Mouse (Mus musculus) stomach, embryonic 15.5 days (tissue): ENCODE results near the gene Ap5z1. TPM values are rescaled to one million over a fixed set of nuclear protein-coding genes. Genes with fewer than 3 reads are reported as not detected.
A peak's percentile ranks its signal among the peaks of the same experiment; 100 is the strongest.

Source experiments
- ATAC-seq: fragments of 200-750 bp; cut with Nextera tagmentation; 2 replicates; pipeline ENCODE4 v1.8.0; 2017; ENCODE audit warnings: low read depth, moderate number of reproducible peaks, moderate TSS enrichment; ENCODE audit not compliant: insufficient read depth, low FRiP score
- H3K27ac ChIP-seq: fragments of 300-500 bp; sonication (generic); 2 replicates; pipeline ENCODE4 v1.5.1; 2015; ENCODE audit warnings: mild to moderate bottlenecking, inconsistent platforms
- H3K27me3 ChIP-seq: fragments of 300-500 bp; sonication (generic); replicated peaks from 2 replicates; pipeline ENCODE4 v1.6.1; 2015; ENCODE audit warnings: inconsistent platforms
- H3K36me3 ChIP-seq: fragments of 300-500 bp; sonication (generic); 2 replicates; pipeline ENCODE4 v1.6.1; 2015; ENCODE audit warnings: inconsistent platforms
- H3K4me1 ChIP-seq: fragments of 300-500 bp; sonication (generic); 2 replicates; pipeline ENCODE4 v1.6.1; 2015; ENCODE audit warnings: inconsistent platforms
- H3K4me2 ChIP-seq: fragments of 300-500 bp; sonication (generic); 2 replicates; pipeline ENCODE4 v1.6.1; 2015; ENCODE audit warnings: mild to moderate bottlenecking, inconsistent platforms
- H3K4me3 ChIP-seq: fragments of 300-500 bp; sonication (generic); replicated peaks from 2 replicates; pipeline ENCODE4 v1.5.1; 2015; ENCODE audit warnings: inconsistent platforms
- H3K9ac ChIP-seq: fragments of 300-500 bp; sonication (generic); 2 replicates; pipeline ENCODE4 v1.6.1; 2015; ENCODE audit warnings: inconsistent platforms
- H3K9me3 ChIP-seq: fragments of 300-500 bp; sonication (generic); 2 replicates; pipeline ENCODE4 v1.6.1; 2016; ENCODE audit warnings: inconsistent platforms
- WGBS: fragments of 180-500 bp; shearing (Covaris S2); methylation state at CpG from one replicate; pipeline ENCODE4 v1.1.7; 2015; 5-methylcytosine and 5-hydroxymethylcytosine counted together
- polyA plus RNA-seq: library from polyadenylated mRNA; unstranded; fragments of >200 nt; fragmentation: Nextera tagmentation; extraction: Ambion mirVana; gene quantifications from 2 replicates; pipeline ENCODE4 v1.2.1, GENCODE M21; 2015

The Ap5z1 gene
- polyA plus RNA-seq, 1 experiment from 2014 or later: 8.5 TPM

DNA sequence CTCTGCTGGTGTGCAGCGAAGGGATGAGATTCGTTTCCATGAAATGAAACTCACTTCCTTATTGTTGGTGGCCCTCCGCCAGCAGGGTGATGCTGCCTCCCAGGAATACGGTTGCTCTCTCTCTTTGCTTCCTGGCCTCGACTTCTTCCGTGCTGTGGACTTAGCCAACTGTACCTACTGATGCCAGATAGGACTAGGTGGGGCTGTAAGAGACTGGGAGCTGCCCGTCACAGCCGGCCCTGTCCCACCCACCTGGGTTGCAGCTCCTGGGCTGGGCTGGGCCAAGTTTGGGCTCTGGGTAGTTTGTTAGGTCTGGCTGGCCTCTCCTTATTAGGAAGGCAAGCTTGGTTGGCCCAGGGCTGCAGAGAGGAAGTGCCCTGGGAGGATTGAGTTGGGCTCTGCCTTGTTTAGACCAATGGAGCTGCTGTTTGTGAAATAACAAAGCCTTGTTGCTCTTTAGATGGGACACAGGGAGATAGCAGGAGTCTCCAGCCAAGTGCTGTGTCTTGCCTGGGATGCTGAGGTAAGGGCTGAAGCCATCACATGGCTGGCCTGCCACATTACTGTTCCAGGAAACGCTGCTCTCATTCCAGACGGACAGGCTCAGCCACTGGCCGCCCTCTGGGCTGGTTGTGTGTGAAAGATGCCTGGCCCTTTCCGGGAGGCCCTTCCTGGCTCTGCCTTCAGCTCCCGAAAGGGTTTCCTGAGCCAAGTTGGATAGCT, 39.0 kb upstream of the Ap5z1 start:
- H3K27me3 ChIP-seq: no peaks in the 10 kb centered on the region
- peak; percentile 69 for ATAC-seq
- H3K4me2 ChIP-seq: peak overlapping the region; percentile 31
- WGBS: 39% methylated on average over 13 of the region's 13 CpGs
- peak overlapping the region; percentile 90 for H3K27ac ChIP-seq
- peaks cover 7% of the 10 kb centered on the region; the same call in 1 of the 2 replicates for H3K36me3 ChIP-seq
- peaks cover 29% of the 10 kb centered on the region for H3K4me1 ChIP-seq
- no peak overlapping the region; the same call in 1 of the 2 replicates for H3K4me3 ChIP-seq
- H3K9me3 ChIP-seq: no peaks in the 10 kb centered on the region
- no peak overlapping the region for H3K9ac ChIP-seq

DNA sequence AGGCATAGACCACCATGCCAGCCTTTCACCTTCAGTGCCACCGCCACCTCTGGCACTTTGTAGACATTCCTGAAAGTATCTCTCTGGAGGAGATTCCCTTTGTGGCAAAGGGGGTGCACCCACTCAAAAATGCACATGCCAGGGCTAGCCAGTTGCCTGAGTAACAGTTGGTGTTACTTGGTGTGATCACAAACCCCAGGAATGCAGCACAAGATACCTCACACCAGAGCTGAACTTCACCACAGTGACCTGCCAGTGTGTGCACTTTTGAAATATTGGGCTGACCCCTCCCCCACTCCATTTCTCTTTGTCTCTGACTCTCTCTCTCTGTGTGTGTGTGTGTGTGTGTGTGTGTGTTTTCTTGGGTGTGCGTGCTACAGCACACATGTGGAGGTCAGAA, 37.3 kb upstream of the Ap5z1 start:
- no peak overlapping the region for H3K4me2 ChIP-seq
- ATAC-seq: no peak
- no peaks in the 10 kb centered on the region for H3K36me3 ChIP-seq
- no peaks in the 10 kb centered on the region for H3K27me3 ChIP-seq
- H3K9me3 ChIP-seq: no peaks in the 10 kb centered on the region
- no peak overlapping the region for H3K9ac ChIP-seq
- WGBS: 85% methylated on average over 2 of the region's 2 CpGs
- H3K4me1 ChIP-seq: peaks cover 34% of the 10 kb centered on the region
- no peak overlapping the region for H3K4me3 ChIP-seq
- H3K27ac ChIP-seq: no peak overlapping the region

GRCm38 (mm10) chr5:142427876-142428275, 35.9 kb upstream of the Ap5z1 start:
- H3K4me2 ChIP-seq: no peak overlapping the region
- H3K27ac ChIP-seq: no peak overlapping the region
- no peak overlapping the region for H3K9ac ChIP-seq
- H3K36me3 ChIP-seq: no peaks in the 10 kb centered on the region
- H3K27me3 ChIP-seq: no peaks in the 10 kb centered on the region
- H3K9me3 ChIP-seq: no peaks in the 10 kb centered on the region
- WGBS: 81% methylated on average over 10 of the region's 10 CpGs
- no peak overlapping the region for H3K4me3 ChIP-seq
- no peak for ATAC-seq
- peaks cover 36% of the 10 kb centered on the region for H3K4me1 ChIP-seq

GRCm38 (mm10) chr5:142428691-142429090, 35.1 kb upstream of the Ap5z1 start:
- ATAC-seq: no peak
- no peaks in the 10 kb centered on the region for H3K27me3 ChIP-seq
- H3K4me3 ChIP-seq: no peak overlapping the region
- H3K4me1 ChIP-seq: peaks cover 41% of the 10 kb centered on the region
- no peak overlapping the region for H3K27ac ChIP-seq
- H3K9ac ChIP-seq: no peak overlapping the region
- WGBS: 78% methylated on average over 6 of the region's 6 CpGs
- H3K9me3 ChIP-seq: no peaks in the 10 kb centered on the region
- no peaks in the 10 kb centered on the region for H3K36me3 ChIP-seq
- H3K4me2 ChIP-seq: no peak overlapping the region

DNA sequence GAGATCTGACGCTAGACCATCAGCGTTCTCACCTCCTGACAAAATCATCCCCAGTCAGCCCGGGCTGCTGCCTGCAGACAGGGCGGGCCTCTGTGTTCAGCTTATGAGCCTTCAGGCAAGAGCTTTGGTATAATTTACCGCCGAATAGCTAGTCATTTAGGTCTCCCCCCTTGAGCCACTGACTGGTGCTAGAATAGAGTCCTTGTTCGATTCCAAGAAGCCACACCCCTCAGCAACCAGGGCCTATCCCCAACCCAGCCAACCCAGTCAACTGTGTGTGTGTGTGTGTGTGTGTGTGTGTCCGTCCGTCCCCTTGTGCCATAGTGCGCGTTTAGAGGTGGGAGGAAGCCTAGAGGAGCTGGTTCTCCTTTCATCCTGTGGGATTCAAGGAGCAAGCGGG, 32.7 kb upstream of the Ap5z1 start:
- ATAC-seq: no peak
- H3K4me2 ChIP-seq: no peak overlapping the region
- H3K27me3 ChIP-seq: no peaks in the 10 kb centered on the region
- H3K36me3 ChIP-seq: peaks cover 11% of the 10 kb centered on the region
- peaks cover 26% of the 10 kb centered on the region for H3K4me1 ChIP-seq
- no peak overlapping the region for H3K4me3 ChIP-seq
- H3K9ac ChIP-seq: no peak overlapping the region
- WGBS: 74% methylated on average over 12 of the region's 12 CpGs
- H3K27ac ChIP-seq: no peak overlapping the region
- H3K9me3 ChIP-seq: no peaks in the 10 kb centered on the region

DNA sequence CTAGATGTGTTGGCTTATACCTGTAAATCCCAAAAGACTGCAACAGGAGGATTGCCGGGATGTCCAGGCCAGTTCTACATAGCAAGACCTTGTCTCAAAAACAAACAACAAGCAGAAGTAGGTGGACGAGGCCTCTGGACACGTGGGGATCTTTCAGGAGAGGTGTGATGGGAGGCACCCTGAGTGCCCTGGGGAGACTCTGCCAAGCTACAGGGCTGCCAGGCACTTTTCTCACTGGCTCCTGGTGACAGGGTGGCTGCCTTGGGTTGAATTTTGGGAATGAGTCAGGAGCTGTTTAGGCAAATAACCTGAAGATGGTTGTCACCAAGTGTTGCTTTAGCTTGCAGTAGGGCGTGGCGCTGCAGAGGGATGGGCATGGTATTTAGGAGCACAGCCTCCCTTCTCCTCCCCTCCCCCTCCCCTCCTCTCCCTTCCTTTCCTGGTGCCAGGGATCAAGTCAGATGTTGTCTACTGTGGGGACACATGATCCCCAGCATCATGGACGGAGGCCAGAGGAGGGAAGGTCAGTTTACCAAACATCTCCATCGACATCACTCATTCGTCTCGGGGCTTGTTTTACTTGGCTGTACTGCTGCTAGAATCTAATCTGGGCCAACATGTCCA, 31.8 kb upstream of the Ap5z1 start:
- Histone ChIP-seq H3K36me3 (peaks cover 18% of the 10 kb centered on the region), H3K4me1 (peaks cover 23% of the 10 kb centered on the region), H3K4me2 (no peak overlapping the region), H3K9ac (no peak overlapping the region), H3K27ac (peak overlapping the region; percentile 16; the same call in 1 of the 2 replicates), H3K27me3 (no peaks in the 10 kb centered on the region), H3K4me3 (no peak overlapping the region), H3K9me3 (no peaks in the 10 kb centered on the region)
- ATAC-seq: no peak
- WGBS: 62% methylated on average over 9 of the region's 9 CpGs

- Histone ChIP-seq H3K36me3 (peaks cover 18% of the 10 kb centered on the region), H3K9me3 (no peaks in the 10 kb centered on the region), H3K27me3 (no peaks in the 10 kb centered on the region), H3K4me1 (peaks cover 15% of the 10 kb centered on the region), H3K4me3 (no peak overlapping the region), H3K4me2 (no peak overlapping the region), H3K27ac (peak overlapping the region; percentile 16; the same call in 1 of the 2 replicates), H3K9ac (no peak overlapping the region)
- WGBS: 81% methylated on average over 4 of the region's 4 CpGs
- no peak for ATAC-seq
These were observed 31.0 kb upstream of the Ap5z1 start for GRCm38 (mm10) chr5:142432695-142433094.

DNA sequence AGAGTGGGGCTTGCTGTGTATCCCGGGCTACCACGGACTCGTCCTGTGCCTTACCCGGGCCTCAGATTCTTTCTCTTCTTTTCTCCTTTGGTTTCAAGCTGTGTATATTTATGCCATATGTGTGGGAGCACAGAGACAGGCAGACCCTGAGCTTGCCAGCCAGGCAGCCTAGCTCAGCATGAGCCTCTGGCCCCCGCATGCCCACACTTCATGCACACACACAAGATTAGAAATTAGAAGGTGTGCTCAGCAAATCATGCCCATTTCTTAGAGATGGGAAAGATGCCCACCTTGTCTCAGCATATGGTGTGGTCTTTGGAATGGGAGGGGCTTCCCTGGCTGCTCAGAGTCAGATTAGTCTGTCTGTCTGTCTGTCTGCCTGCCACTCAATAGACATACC, 29.7 kb upstream of the Ap5z1 start:
- no peak overlapping the region for H3K4me3 ChIP-seq
- H3K4me1 ChIP-seq: peaks cover 20% of the 10 kb centered on the region
- no peak for ATAC-seq
- H3K4me2 ChIP-seq: no peak overlapping the region
- no peaks in the 10 kb centered on the region for H3K27me3 ChIP-seq
- H3K9ac ChIP-seq: no peak overlapping the region
- no peaks in the 10 kb centered on the region for H3K9me3 ChIP-seq
- no peak overlapping the region for H3K27ac ChIP-seq
- peaks cover 21% of the 10 kb centered on the region for H3K36me3 ChIP-seq
- WGBS: 92% methylated on average over 5 of the region's 5 CpGs

GRCm38 (mm10) chr5:142435736-142436135, 28.0 kb upstream of the Ap5z1 start:
- Histone ChIP-seq H3K9ac (no peak overlapping the region), H3K27me3 (no peaks in the 10 kb centered on the region), H3K4me3 (no peak overlapping the region), H3K27ac (no peak overlapping the region), H3K4me1 (peaks cover 25% of the 10 kb centered on the region), H3K9me3 (no peaks in the 10 kb centered on the region), H3K4me2 (no peak overlapping the region), H3K36me3 (peaks cover 21% of the 10 kb centered on the region)
- 93% methylated on average over 15 of the region's 15 CpGs for WGBS
- ATAC-seq: no peak

- WGBS: 89% methylated on average over 16 of the region's 16 CpGs
These were observed 25.3 kb upstream of the Ap5z1 start for GRCm38 (mm10) chr5:142438380-142438938.

GRCm38 (mm10) chr5:142439911-142440432, 23.8 kb upstream of the Ap5z1 start:
- WGBS: 5% methylated on average over 12 of the region's 12 CpGs
- Histone ChIP-seq H3K9me3 (no peaks in the 10 kb centered on the region), H3K27ac (peak overlapping the region; percentile 96), H3K27me3 (no peaks in the 10 kb centered on the region), H3K4me3 (peak overlapping the region; percentile 32), H3K4me2 (peak overlapping the region; percentile 63), H3K9ac (0 out of 2 replicates have a peak overlapping the region, but pooled peaks have one; percentile 7), H3K4me1 (peaks cover 52% of the 10 kb centered on the region), H3K36me3 (peaks cover 21% of the 10 kb centered on the region)
- ATAC-seq: peak; percentile 24

More at GRCm38 (mm10) chr5:142438380-142438938, 25.3 kb upstream of the Ap5z1 start:
- 0 out of 2 replicates have a peak overlapping the region, but pooled peaks have one; percentile 96 for H3K27ac ChIP-seq
- H3K4me3 ChIP-seq: no peak overlapping the region
- peaks cover 21% of the 10 kb centered on the region for H3K36me3 ChIP-seq
- H3K27me3 ChIP-seq: no peaks in the 10 kb centered on the region
- no peak overlapping the region for H3K4me2 ChIP-seq
- no peak overlapping the region for H3K9ac ChIP-seq
- no peaks in the 10 kb centered on the region for H3K9me3 ChIP-seq
- H3K4me1 ChIP-seq: peaks cover 39% of the 10 kb centered on the region
- no peak for ATAC-seq
